Comparison of ENCODE assay signal across 8 mouse cellular contexts in genomic region chr1:94034984-94035743, GRCm38 (mm10). TPM values are rescaled to one million over a fixed set of nuclear protein-coding genes. Genes with fewer than 3 reads are reported as not detected.
DNase-seq lines count a peak whose midpoint lies in the region; ATAC-seq and TF ChIP-seq lines count a peak whose summit lies in the region.

No protein-coding gene starts in this region.

- WGBS in macrophage (ENCODE audit: missing documents): 2% methylated on average over 25 of the region's 25 CpGs

- H3K79me2 ChIP-seq in macrophage (ENCODE audit: inconsistent target): no peaks in the 10 kb centered on the region

- intact Hi-C loops in left cerebral cortex, adult 2 months (cut with DNase I): loop anchor here (1.0 kb wide), 1 partner anchor 44 kb away; no protein-coding TSS in a partner anchor

- TF ChIP-seq CTCF in cortical plate, adult 2 months (IDR thresholded peaks at IDR 0.05; ENCODE audit: extremely low read depth, insufficient read depth, low read length): peak; percentile 93
- TF ChIP-seq CTCF in left cerebral cortex, adult 2 months (IDR thresholded peaks at IDR 0.05): peak; percentile 95

- H3K4me1 ChIP-seq in cortical plate, adult 2 months (ENCODE audit: control insufficient read depth, insufficient read depth, low read length): peaks cover 6% of the 10 kb centered on the region

- peak; percentile 67; the same call in 1 of the 2 replicates for TF ChIP-seq POLR2A in cortical plate, adult 2 months (IDR thresholded peaks at IDR 0.05; ENCODE audit: extremely low read depth, insufficient read depth, low read length)

- H3K4me3 ChIP-seq in cortical plate, adult 2 months (ENCODE audit: insufficient read depth, low read length): peak overlapping the region; percentile 55
- H3K4me3 ChIP-seq in left cerebral cortex, adult 2 months: peak overlapping the region; percentile 46
- peak overlapping the region; percentile 24 for H3K4me3 ChIP-seq in macrophage (ENCODE audit: inconsistent target)

- peak; percentile 66 to 69 for DNase-seq in gastrocnemius, adult 8-10 months (ENCODE audit: low spot score in 2 of 2)
- peak; percentile 54 for DNase-seq in hindlimb bud, embryonic 11.5 days (ENCODE audit: extremely low spot score, low read depth, low spot score)
- peak; percentile 78 to 79 for DNase-seq in left cerebral cortex, adult 2 months (ENCODE audit: extremely low spot score in 1 of 2, low spot score in 2 of 2)
- DNase-seq in retina, postnatal 7 days (ENCODE audit: low read depth, low spot score): peak; percentile 71
- DNase-seq in urinary bladder, adult 18-20 months (ENCODE audit: low spot score in 2 of 2): peak; percentile 53 to 63

- no peaks in the 10 kb centered on the region for H3K36me3 ChIP-seq in macrophage (ENCODE audit: inconsistent target)

- no peak overlapping the region; the same call in 1 of the 2 replicates for H3K27ac ChIP-seq in cortical plate, adult 2 months (ENCODE audit: insufficient read depth, low read length)
- H3K27ac ChIP-seq in left cerebral cortex, adult 2 months: peak overlapping the region; percentile 94
- no peak overlapping the region for H3K27ac ChIP-seq in macrophage

- peak; percentile 90 for ATAC-seq in activated CD4-positive, CD25-positive, alpha-beta regulatory T cell, adult 4 months

RNA-seq across cellular contexts. Expression of gene Neu4, which starts 14.9 kb away (rescaled TPM):
- under 1 TPM in 1 of 2 experiments, not detected in 1; 0.15 TPM for polyA plus RNA-seq in activated CD4-positive, CD25-positive, alpha-beta regulatory T cell, adult 4 months (2017; shearing (Covaris generic))
- polyA plus RNA-seq in cortical plate, adult 2 months (2012; rRNA removed): 9.0 and 9.6 TPM in 2 replicates
- not detected for total RNA-seq in gastrocnemius, adult 8-10 months (2022)
- total RNA-seq in left cerebral cortex, adult 2 months (2021): 1 to 10 TPM; 7.1 to 7.3 TPM
- not detected for total RNA-seq in macrophage (2018; cell fraction: chromatin; rRNA removed)
- not detected for total RNA-seq in macrophage (2018; cell fraction: cytosol; rRNA removed)
- not detected for total RNA-seq in macrophage (2018; cell fraction: nucleus; rRNA removed)
- not detected in 3 replicates for polyA plus RNA-seq in macrophage (2018)

RNA-seq across cellular contexts. Expression of gene Pdcd1, which starts 17.2 kb away (rescaled TPM):
- 100 to 1,000 TPM; 116 to 187 TPM for polyA plus RNA-seq in activated CD4-positive, CD25-positive, alpha-beta regulatory T cell, adult 4 months (2017; shearing (Covaris generic))
- 0.06 and 0.13 TPM in 2 replicates for polyA plus RNA-seq in cortical plate, adult 2 months (2012; rRNA removed)
- not detected for total RNA-seq in gastrocnemius, adult 8-10 months (2022)
- not detected for total RNA-seq in left cerebral cortex, adult 2 months (2021)
- not detected for total RNA-seq in macrophage (2018; cell fraction: chromatin; rRNA removed)
- total RNA-seq in macrophage (2018; cell fraction: cytosol; rRNA removed): not detected
- total RNA-seq in macrophage (2018; cell fraction: nucleus; rRNA removed): not detected
- polyA plus RNA-seq in macrophage (2018): not detected in 3 replicates

RNA-seq across cellular contexts. Expression of gene Gal3st2c, which starts 44.9 kb away (rescaled TPM):
- under 1 TPM in 1 of 2 experiments, not detected in 1; 0.12 TPM for polyA plus RNA-seq in activated CD4-positive, CD25-positive, alpha-beta regulatory T cell, adult 4 months (2017; shearing (Covaris generic))
- polyA plus RNA-seq in cortical plate, adult 2 months (2012; rRNA removed): under 0.01 and 0.02 TPM in 2 replicates
- total RNA-seq in gastrocnemius, adult 8-10 months (2022): under 1 TPM in 2 of 4 experiments, not detected in 2; 0.02 to 0.04 TPM
- under 1 TPM; 0.05 TPM for total RNA-seq in left cerebral cortex, adult 2 months (2021)
- not detected for total RNA-seq in macrophage (2018; cell fraction: chromatin; rRNA removed)
- total RNA-seq in macrophage (2018; cell fraction: cytosol; rRNA removed): not detected
- total RNA-seq in macrophage (2018; cell fraction: nucleus; rRNA removed): not detected
- not detected in 3 replicates for polyA plus RNA-seq in macrophage (2018)

Comparison
In these comparisons a context has a peak if more than half of its experiments do, and no peak if none do; other contexts are left out.
1. RNA of gene Pdcd1, which starts 17.2 kb away (polyA plus RNA-seq): 116 to 187 TPM in activated CD4-positive, CD25-positive, alpha-beta regulatory T cell, adult 4 months; 0.06 to 0.13 TPM in cortical plate, adult 2 months and not detected in macrophage; every median in the first group is over 100 times any median in the second.
2. Peak in every context shown above with its lines, with median percentiles within 50 percentile points of each other: H3K4me3 ChIP-seq and DNase-seq.